Mouse (Mus musculus): ENCODE measurements around the gene Trim26.
"Not testable (repeated sequence)": the region's sequence is repeated elsewhere in the genome, so short reads cannot be mapped to it uniquely, and the experiment has no call there.

The Trim26 gene

DNA sequence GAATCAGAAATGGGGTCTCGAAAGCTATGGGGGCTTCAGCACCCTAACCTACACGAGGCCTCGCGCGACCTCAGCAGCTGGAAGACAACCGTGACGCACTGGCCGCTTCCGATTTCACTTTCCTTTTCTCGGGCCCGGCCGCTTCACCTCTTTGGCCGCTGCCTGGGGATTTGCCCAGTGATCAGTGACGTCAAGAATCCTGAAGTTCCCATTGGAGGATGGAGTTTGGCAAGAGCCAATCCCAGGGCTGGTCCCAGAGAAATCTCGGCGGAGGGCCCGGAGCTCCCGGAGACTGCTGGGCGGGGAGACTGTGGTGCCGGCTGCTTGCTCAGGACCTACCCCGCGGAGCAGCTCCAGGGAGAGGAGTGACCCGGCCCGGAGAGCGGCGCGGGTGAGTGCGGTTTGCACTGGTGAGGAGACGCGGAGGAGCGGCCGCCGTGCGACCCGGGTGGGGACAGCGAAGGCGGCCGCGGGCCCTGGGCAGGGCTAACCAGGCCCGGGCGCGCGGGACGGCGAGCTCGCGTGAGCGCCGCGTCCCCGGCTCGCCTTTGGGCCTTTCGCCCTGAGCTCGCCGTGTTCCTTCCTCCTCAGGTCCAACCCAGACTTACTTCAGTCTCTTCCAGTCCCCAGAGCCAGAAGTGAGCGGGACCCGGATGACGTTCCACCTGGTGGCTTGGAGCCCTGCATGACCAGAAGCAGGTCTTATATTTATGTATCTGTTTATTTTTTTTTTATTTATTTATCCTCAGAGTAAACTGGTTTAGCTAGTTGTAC lies at the start of gene Trim26:
Gene Trim26 (plus strand): TSS at position 261 of the 774 bp plus-strand sequence.
- peak; percentile 97 for DNase-seq (ENCODE audit: low spot score)

- no peak for DNase-seq (ENCODE audit: low spot score)
These were observed 48.6 kb upstream of the Trim26 start for GRCm38 (mm10) chr17:36788351-36788750.

GRCm38 (mm10) chr17:36788801-36789200 lies 48.1 kb upstream of the Trim26 start:
- peak; percentile 62 for DNase-seq (ENCODE audit: low spot score)

DNA sequence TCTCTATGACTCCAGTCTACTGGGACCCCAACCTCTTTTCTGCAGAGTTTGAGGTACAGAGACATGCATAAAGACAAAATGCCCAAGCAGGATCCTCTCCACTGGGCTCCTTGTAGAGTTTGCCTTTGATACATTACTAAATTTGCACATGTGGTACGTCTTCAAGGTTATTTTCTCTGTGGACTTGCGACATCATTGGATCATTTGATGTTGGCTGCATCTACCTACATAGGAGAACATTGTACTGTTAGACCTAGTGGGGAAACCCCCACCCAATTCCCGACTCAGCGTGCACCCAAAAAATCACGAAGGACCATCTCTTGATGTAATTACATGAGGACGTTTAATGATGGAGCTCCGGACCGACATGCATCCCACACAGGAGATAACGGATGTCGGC lies 37.4 kb upstream of the Trim26 start:
- DNase-seq (ENCODE audit: low spot score) = no peak

GRCm38 (mm10) chr17:36799921-36800462 lies 36.9 kb upstream of the Trim26 start:
- DNase-seq (ENCODE audit: low spot score) = not testable (repeated sequence)

GRCm38 (mm10) chr17:36811871-36812270 lies 25.1 kb upstream of the Trim26 start, which contains the start of gene H2-M10.6:
Gene H2-M10.6, plus strand, starts transcription at chr17:36812171.
- DNase-seq (ENCODE audit: low spot score) = no peak

DNA sequence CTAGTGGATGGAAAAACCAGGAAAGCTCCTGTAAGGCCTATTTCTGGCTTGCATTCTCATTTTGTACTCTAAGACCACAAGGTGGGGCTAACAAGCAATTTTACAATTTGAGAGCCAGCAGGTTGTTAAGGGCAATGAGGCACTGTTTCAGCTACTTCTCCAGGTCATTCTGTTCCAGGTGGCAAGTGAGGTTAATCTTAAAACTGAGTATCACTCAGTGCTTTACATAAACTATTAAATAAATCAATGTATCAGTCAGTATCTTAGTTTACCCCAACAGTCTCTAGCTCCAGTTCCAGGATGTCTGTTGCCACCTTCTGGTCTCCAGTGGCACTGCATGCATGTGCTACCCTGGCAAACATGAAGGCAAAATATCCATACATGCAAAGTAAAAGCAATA lies 12.9 kb upstream of the Trim26 start:
- peak; percentile 59 for DNase-seq (ENCODE audit: low spot score)

GRCm38 (mm10) chr17:36825525-36825924 lies 11.4 kb upstream of the Trim26 start:
- DNase-seq (ENCODE audit: low spot score) = peak; percentile 61

- DNase-seq (ENCODE audit: low spot score) = peak; percentile 82
These were observed 10.9 kb upstream of the Trim26 start for GRCm38 (mm10) chr17:36826002-36826401.

- no peak for DNase-seq (ENCODE audit: low spot score)
These were observed 8.4 kb upstream of the Trim26 start for GRCm38 (mm10) chr17:36828488-36828887.

DNA sequence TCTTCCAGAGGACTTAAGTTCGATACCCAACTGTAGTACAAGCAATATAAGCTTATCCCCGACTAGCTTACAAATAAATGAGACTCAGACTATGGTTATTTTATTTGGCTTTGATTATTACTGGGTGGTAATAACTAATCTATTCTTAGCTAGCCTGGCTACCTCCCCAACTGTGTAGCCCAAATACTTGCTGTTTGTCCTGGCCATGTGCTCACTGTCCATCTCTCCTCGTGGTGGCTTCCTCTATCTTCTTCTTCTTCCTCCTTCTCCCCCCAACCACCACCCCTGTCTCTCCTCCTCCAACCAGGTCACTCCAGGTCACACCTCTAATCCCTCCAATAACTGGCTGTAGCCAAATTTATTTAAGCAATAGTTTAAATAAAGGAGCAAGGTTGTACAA lies 6.5 kb upstream of the Trim26 start:
- no peak for DNase-seq (ENCODE audit: low spot score)

DNA sequence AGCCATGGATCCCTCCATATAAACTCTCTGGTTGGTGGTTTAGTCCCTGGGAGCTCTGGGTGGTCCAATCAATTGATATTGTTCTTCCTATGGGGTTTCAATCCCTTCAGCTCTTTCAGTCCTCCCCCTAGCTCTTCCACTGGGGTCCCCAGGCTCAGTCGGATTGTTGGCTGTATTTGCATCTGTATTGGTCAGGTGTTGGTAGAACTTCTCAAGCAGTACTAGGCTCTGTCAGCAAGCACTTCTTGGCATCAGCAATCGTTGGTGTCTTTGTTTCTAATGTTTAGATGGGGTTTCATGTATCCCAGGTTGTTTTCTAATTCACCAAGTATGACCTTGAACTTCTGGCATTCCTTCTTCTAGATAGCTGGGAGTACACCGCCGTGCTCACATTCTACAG lies 4.2 kb upstream of the Trim26 start:
- DNase-seq (ENCODE audit: low spot score) = no peak

GRCm38 (mm10) chr17:36835591-36836426 lies 1.1 kb upstream of the Trim26 start:
- DNase-seq (ENCODE audit: low spot score) = peak; percentile 67

GRCm38 (mm10) chr17:36836427-36836812 lies 514 bp upstream of the Trim26 start:
- no peak for DNase-seq (ENCODE audit: low spot score)

GRCm38 (mm10) chr17:36839001-36839400 lies 2.1 kb downstream of the Trim26 start:
- no peak for DNase-seq (ENCODE audit: low spot score)

- DNase-seq (ENCODE audit: low spot score) = no peak
These were observed 3.0 kb downstream of the Trim26 start for GRCm38 (mm10) chr17:36839931-36840330.

- DNase-seq (ENCODE audit: low spot score) = no peak
These were observed 4.1 kb downstream of the Trim26 start for GRCm38 (mm10) chr17:36840961-36841445.

DNA sequence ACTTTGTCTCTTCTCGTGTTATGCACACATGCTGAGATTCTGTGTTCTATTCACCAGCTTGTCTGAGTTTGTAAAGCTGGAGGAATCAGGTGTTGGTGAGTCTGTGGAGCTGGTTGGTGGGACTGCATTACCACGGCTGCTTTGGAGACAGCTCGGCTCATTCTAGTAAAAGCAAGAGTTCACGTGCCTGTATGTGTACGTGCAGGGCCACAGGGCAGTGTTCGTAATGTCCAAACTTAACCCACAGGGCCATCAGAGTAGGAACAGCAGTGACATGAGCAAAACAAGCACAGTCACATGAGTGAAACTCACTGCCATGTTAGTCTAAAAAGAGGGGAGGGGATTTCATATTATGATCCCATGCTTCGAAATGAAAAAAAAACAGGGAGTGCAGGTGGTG lies 6.8 kb downstream of the Trim26 start:
- no peak for DNase-seq (ENCODE audit: low spot score)

GRCm38 (mm10) chr17:36844286-36844719 lies 7.4 kb downstream of the Trim26 start:
- no peak for DNase-seq (ENCODE audit: low spot score)

- DNase-seq (ENCODE audit: low spot score) = no peak
These were observed 7.8 kb downstream of the Trim26 start for GRCm38 (mm10) chr17:36844725-36845124.

GRCm38 (mm10) chr17:36848911-36849310 lies 12.0 kb downstream of the Trim26 start:
- DNase-seq (ENCODE audit: low spot score) = no peak

GRCm38 (mm10) chr17:36849992-36850391 lies 13.1 kb downstream of the Trim26 start:
- DNase-seq (ENCODE audit: low spot score) = no peak

DNA sequence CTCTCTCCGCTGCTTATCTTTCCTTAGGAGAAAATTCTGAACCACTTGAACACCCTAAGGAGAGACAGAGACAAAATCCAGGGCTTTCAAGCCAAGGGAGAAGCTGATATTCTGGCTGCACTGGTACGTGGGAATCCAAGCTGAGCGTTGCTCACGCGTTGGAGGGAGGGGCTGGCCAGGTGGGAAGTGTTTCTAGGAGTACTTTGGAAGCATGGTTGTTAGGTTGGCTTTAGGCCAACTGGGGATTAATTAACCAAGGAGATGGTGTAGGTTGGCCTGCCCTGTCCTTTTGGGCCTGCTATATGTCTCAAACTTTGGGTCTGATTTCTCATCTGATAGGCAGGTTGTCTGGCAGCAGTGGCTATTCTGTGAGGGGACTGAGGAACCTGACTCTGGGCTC lies 14.3 kb downstream of the Trim26 start:
- DNase-seq (ENCODE audit: low spot score) = no peak
